Comparison of ENCODE assay signal across 8 mouse cellular contexts in genomic region chr5:129715326-129715861, GRCm38 (mm10). TPM values are rescaled to one million over a fixed set of nuclear protein-coding genes. Genes with fewer than 3 reads are reported as not detected.
A peak's percentile ranks its signal among the peaks of the same experiment; 100 is the strongest.
DNase-seq lines count a peak whose midpoint lies in the region; ATAC-seq lines count a peak whose summit lies in the region.

Gene Mrps17, plus strand, starts transcription at chr5:129715497.

- DNase-seq in R1 (ENCODE audit: low read depth, low spot score), result peak; percentile 98
- peak; percentile 92 to 95 for DNase-seq in cerebellum, postnatal 25 days
- peak; percentile 75 to 83 for DNase-seq in frontal cortex, postnatal 25 days (ENCODE audit: low spot score in 2 of 2)
- peak; percentile 91 for DNase-seq in hindbrain, embryonic 14.5 days (ENCODE audit: low spot score)
- DNase-seq in layer of hippocampus, postnatal 36 days, result peak; percentile 86 to 89
- DNase-seq in lung, postnatal 36 days, result peak; percentile 97
- peak; percentile 97 for DNase-seq in retina, postnatal 1 day
- peak; percentile 87 to 89 for DNase-seq in urinary bladder, adult 18-20 months (ENCODE audit: low spot score in 2 of 2)

- WGBS in hindbrain, embryonic 14.5 days, result 1% methylated on average over 33 of the region's 33 CpGs

- peaks cover 27% of the 10 kb centered on the region for H3K36me3 ChIP-seq in hindbrain, embryonic 14.5 days (replicated peaks; ENCODE audit: control insufficient read depth, insufficient read depth)

- peak within 1 kb of the TSS; percentile 75 for H3K4me3 ChIP-seq in hindbrain, embryonic 14.5 days (replicated peaks; ENCODE audit: low read length)

- peak within 1 kb of the TSS; percentile 82 for H3K9ac ChIP-seq in hindbrain, embryonic 14.5 days

- ATAC-seq in hindbrain, embryonic 14.5 days (ENCODE audit: low FRiP score), result peak; percentile 95

- no peaks in the 10 kb centered on the region for H3K9me3 ChIP-seq in hindbrain, embryonic 14.5 days (ENCODE audit: control insufficient read depth, low read length)

- peak within 1 kb of the TSS; percentile 90 for H3K4me2 ChIP-seq in hindbrain, embryonic 14.5 days (replicated peaks)

- no peaks in the 10 kb centered on the region for H3K27me3 ChIP-seq in hindbrain, embryonic 14.5 days (ENCODE audit: control insufficient read depth, insufficient read depth, low read length)

- peak within 1 kb of the TSS; percentile 61 for H3K27ac ChIP-seq in hindbrain, embryonic 14.5 days

- H3K4me1 ChIP-seq in hindbrain, embryonic 14.5 days (replicated peaks; ENCODE audit: control insufficient read depth, insufficient read depth, low read length), result peaks cover 11% of the 10 kb centered on the region

RNA-seq across cellular contexts. Expression of gene Mrps17, which starts in this region (rescaled TPM):
- 169 and 184 TPM in 2 replicates for polyA plus RNA-seq in hindbrain, embryonic 14.5 days (2014; fragmentation: Nextera tagmentation; extraction: Ambion mirVana)
- 10 to 100 TPM; 75.0 to 87.6 TPM for total RNA-seq in layer of hippocampus, postnatal 36 days (2021)

Comparison
In these comparisons a context has a peak if more than half of its experiments do, and no peak if none do; other contexts are left out.
1. Peak in every context shown above with its lines: DNase-seq, ATAC-seq, H3K4me3 ChIP-seq and H3K27ac ChIP-seq.